ENCODE assay signal across 18 mouse cellular contexts in the genomic region with DNA sequence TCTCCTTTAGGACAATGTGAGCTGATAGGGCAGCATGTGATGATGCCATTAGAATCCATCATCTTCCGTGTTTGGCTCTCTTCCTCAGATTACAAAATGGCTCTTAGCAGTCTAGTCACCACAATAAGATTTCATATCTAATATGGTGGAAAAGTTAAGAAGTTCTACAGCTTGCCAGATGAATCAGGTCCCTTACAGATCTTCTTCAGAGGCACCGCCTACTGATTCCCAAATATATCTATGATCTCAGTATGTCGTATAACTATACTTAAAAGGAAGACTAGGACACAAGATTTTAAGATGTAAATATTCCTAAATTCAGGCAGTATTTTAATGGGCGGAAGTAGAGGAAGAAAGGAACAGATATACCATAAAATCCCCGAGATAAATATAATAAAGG.
A peak's percentile ranks its signal among the peaks of the same experiment; 100 is the strongest.
DNase-seq lines count a peak whose midpoint lies in the region; ATAC-seq lines count a peak whose summit lies in the region.
"Had no signal": no experiment of that assay in that cellular context is flagged by ENCODE, and none has a peak within 500 bp of the region (broad histone marks: within the 10 kb centered on the region; RNA-seq: fewer than 3 reads in every experiment).

No protein-coding gene starts in this region.

- peak; percentile 85 for ATAC-seq in frontal cortex, adult (ENCODE audit: low TSS enrichment)
- ATAC-seq: activated CD4-positive, CD25-positive, alpha-beta regulatory T cell, adult 4 months; CD4-positive, CD25-positive, alpha-beta regulatory T cell, adult 4 months; Patski had no signal

- DNase-seq in frontal cortex, postnatal 14 days (ENCODE audit: low spot score in 2 of 2), result no peak
- peak; percentile 36 for DNase-seq in brain, adult 2 months (ENCODE audit: low read depth, low spot score)
- no peak for DNase-seq in lung, adult 18-20 months
- DNase-seq: adrenal gland, adult 2 months; adrenal gland, adult 8-10 months; adrenal gland, postnatal 10 days; adrenal gland, postnatal 14 days; adrenal gland, postnatal 25 days; adrenal gland, postnatal 36 days; B cell, adult 2 months; cerebellum, adult 11 months; cerebellum, adult 11-12 months; cerebellum, adult 18-20 months; cerebellum, adult 2 months had no signal
